Mouse (Mus musculus) neural tube, embryonic 15.5 days (tissue): Measurements from ENCODE around the gene Acvr1. TPM values are rescaled to one million over a fixed set of nuclear protein-coding genes. Genes with fewer than 3 reads are reported as not detected.

ENCODE experiments used
- ATAC-seq: fragments of 200-750 bp; cut with Nextera tagmentation; 2 replicates; pipeline ENCODE4 v1.8.0; 2017; ENCODE audit warnings: mild to moderate bottlenecking, moderate TSS enrichment, moderate library complexity; ENCODE audit not compliant: low FRiP score
- H3K27ac ChIP-seq: fragments of 300-500 bp; sonication (generic); replicated peaks from 2 replicates; pipeline ENCODE4 v1.5.1; 2015; ENCODE audit warnings: mild to moderate bottlenecking, inconsistent platforms
- H3K27me3 ChIP-seq: fragments of 300-500 bp; sonication (generic); replicated peaks from 2 replicates; pipeline ENCODE4 v1.6.1; 2015; ENCODE audit warnings: inconsistent platforms
- H3K36me3 ChIP-seq: fragments of 300-500 bp; sonication (generic); 2 replicates; pipeline ENCODE4 v1.6.1; 2015; ENCODE audit warnings: inconsistent platforms
- H3K4me1 ChIP-seq: fragments of 300-500 bp; sonication (generic); 2 replicates; pipeline ENCODE4 v1.6.1; 2015; ENCODE audit warnings: inconsistent platforms
- H3K4me2 ChIP-seq: fragments of 300-500 bp; sonication (generic); 2 replicates; pipeline ENCODE4 v1.6.1; 2015; ENCODE audit warnings: inconsistent platforms, mild to moderate bottlenecking, moderate library complexity
- H3K4me3 ChIP-seq: fragments of 300-500 bp; sonication (generic); replicated peaks from 2 replicates; pipeline ENCODE4 v1.5.1; 2015; ENCODE audit warnings: mild to moderate bottlenecking, inconsistent platforms
- H3K9ac ChIP-seq: fragments of 300-500 bp; sonication (generic); replicated peaks from 2 replicates; pipeline ENCODE4 v1.6.1; 2015; ENCODE audit warnings: mild to moderate bottlenecking, inconsistent platforms
- H3K9me3 ChIP-seq: fragments of 300-500 bp; sonication (generic); replicated peaks from 2 replicates; pipeline ENCODE4 v1.6.1; 2016; ENCODE audit warnings: inconsistent platforms
- WGBS: fragments of 180-500 bp; shearing (Covaris S2); methylation state at CpG from one replicate; pipeline ENCODE4 v1.1.7; 2015; ENCODE audit warnings: mixed read lengths; 5-methylcytosine and 5-hydroxymethylcytosine counted together
- polyA plus RNA-seq: library from polyadenylated mRNA; unstranded; fragments of >200 nt; fragmentation: Nextera tagmentation; extraction: Ambion mirVana; gene quantifications from 2 replicates; pipeline ENCODE4 v1.2.1, GENCODE M21; 2015

Gene Acvr1
- polyA plus RNA-seq, 1 experiment from 2014 or later = 6.1 TPM

GRCm38 (mm10) chr2:58486441-58487278 lies 80.3 kb downstream of the Acvr1 start:
- WGBS = 56% methylated on average over 14 of the region's 14 CpGs
- H3K4me3 ChIP-seq = no peak overlapping the region
- peak; percentile 43; the same call in 1 of the 2 replicates for ATAC-seq
- no peaks in the 10 kb centered on the region for H3K36me3 ChIP-seq
- no peak overlapping the region for H3K4me2 ChIP-seq
- H3K4me1 ChIP-seq = peaks cover 27% of the 10 kb centered on the region
- no peak overlapping the region for H3K27ac ChIP-seq
- no peaks in the 10 kb centered on the region for H3K27me3 ChIP-seq
- H3K9ac ChIP-seq = no peak overlapping the region
- H3K9me3 ChIP-seq = no peaks in the 10 kb centered on the region

GRCm38 (mm10) chr2:58485683-58486082 lies 81.3 kb downstream of the Acvr1 start:
- Histone ChIP-seq H3K27me3 (no peaks in the 10 kb centered on the region), H3K9me3 (no peaks in the 10 kb centered on the region), H3K27ac (peak overlapping the region; percentile 28; the same call in 1 of the 2 replicates), H3K36me3 (no peaks in the 10 kb centered on the region), H3K4me2 (no peak overlapping the region), H3K4me3 (no peak overlapping the region), H3K9ac (no peak overlapping the region), H3K4me1 (peaks cover 27% of the 10 kb centered on the region)
- WGBS = 88% methylated on average over 3 of the region's 3 CpGs
- ATAC-seq = no peak

GRCm38 (mm10) chr2:58485152-58485551 lies 81.8 kb downstream of the Acvr1 start:
- ATAC-seq = no peak
- H3K27ac ChIP-seq = no peak overlapping the region

GRCm38 (mm10) chr2:58484284-58484965 lies 82.5 kb downstream of the Acvr1 start:
- no peaks in the 10 kb centered on the region for H3K9me3 ChIP-seq
- no peak overlapping the region for H3K4me3 ChIP-seq
- no peak overlapping the region for H3K27ac ChIP-seq
- peaks cover 27% of the 10 kb centered on the region for H3K4me1 ChIP-seq
- no peak overlapping the region for H3K4me2 ChIP-seq
- WGBS = 70% methylated on average over 7 of the region's 7 CpGs
- H3K9ac ChIP-seq = no peak overlapping the region
- no peaks in the 10 kb centered on the region for H3K27me3 ChIP-seq
- no peaks in the 10 kb centered on the region for H3K36me3 ChIP-seq
- ATAC-seq = no peak

More at GRCm38 (mm10) chr2:58485152-58485551, 81.8 kb downstream of the Acvr1 start:
- Histone ChIP-seq H3K4me3 (no peak overlapping the region), H3K9me3 (no peaks in the 10 kb centered on the region), H3K27me3 (no peaks in the 10 kb centered on the region), H3K4me1 (peaks cover 27% of the 10 kb centered on the region), H3K36me3 (no peaks in the 10 kb centered on the region), H3K4me2 (no peak overlapping the region), H3K9ac (no peak overlapping the region)
- 26% methylated on average over 4 of the region's 4 CpGs for WGBS

GRCm38 (mm10) chr2:58481450-58482100 lies 85.4 kb downstream of the Acvr1 start:
- H3K27me3 ChIP-seq = no peaks in the 10 kb centered on the region
- H3K27ac ChIP-seq = no peak overlapping the region
- no peak for ATAC-seq
- peaks cover 17% of the 10 kb centered on the region for H3K4me1 ChIP-seq
- WGBS = 72% methylated on average over 9 of the region's 9 CpGs
- H3K4me2 ChIP-seq = no peak overlapping the region
- H3K36me3 ChIP-seq = no peaks in the 10 kb centered on the region
- no peak overlapping the region for H3K4me3 ChIP-seq
- no peaks in the 10 kb centered on the region for H3K9me3 ChIP-seq
- H3K9ac ChIP-seq = no peak overlapping the region

GRCm38 (mm10) chr2:58480764-58481163 lies 86.2 kb downstream of the Acvr1 start:
- no peaks in the 10 kb centered on the region for H3K9me3 ChIP-seq
- peaks cover 11% of the 10 kb centered on the region for H3K4me1 ChIP-seq
- WGBS = 85% methylated on average over 6 of the region's 6 CpGs
- H3K27me3 ChIP-seq = no peaks in the 10 kb centered on the region
- no peak overlapping the region for H3K4me3 ChIP-seq
- no peak overlapping the region for H3K4me2 ChIP-seq
- ATAC-seq = no peak
- H3K27ac ChIP-seq = no peak overlapping the region
- no peak overlapping the region for H3K9ac ChIP-seq
- no peaks in the 10 kb centered on the region for H3K36me3 ChIP-seq

- no peak for ATAC-seq
- Histone ChIP-seq H3K27ac (no peak overlapping the region), H3K9me3 (no peaks in the 10 kb centered on the region), H3K27me3 (no peaks in the 10 kb centered on the region), H3K36me3 (no peaks in the 10 kb centered on the region), H3K4me1 (peaks cover 3% of the 10 kb centered on the region), H3K4me3 (no peak overlapping the region), H3K9ac (no peak overlapping the region), H3K4me2 (no peak overlapping the region)
- WGBS = 85% methylated on average over 10 of the region's 10 CpGs
Observed at GRCm38 (mm10) chr2:58479536-58479935, 87.4 kb downstream of the Acvr1 start.

- no peaks in the 10 kb centered on the region for H3K9me3 ChIP-seq
- no peak for ATAC-seq
- H3K4me3 ChIP-seq = no peak overlapping the region
- no peaks in the 10 kb centered on the region for H3K27me3 ChIP-seq
- H3K9ac ChIP-seq = no peak overlapping the region
- no peaks in the 10 kb centered on the region for H3K4me1 ChIP-seq
- 94% methylated on average over 4 of the region's 4 CpGs for WGBS
- H3K4me2 ChIP-seq = no peak overlapping the region
- no peak overlapping the region for H3K27ac ChIP-seq
- H3K36me3 ChIP-seq = peaks cover 4% of the 10 kb centered on the region; the same call in 1 of the 2 replicates
Observed at GRCm38 (mm10) chr2:58478144-58478543, 88.8 kb downstream of the Acvr1 start.

- ATAC-seq = peak; percentile 68; the same call in 1 of the 2 replicates
- Histone ChIP-seq H3K4me3 (no peak overlapping the region), H3K4me1 (no peaks in the 10 kb centered on the region)
Observed at GRCm38 (mm10) chr2:58476956-58477715, 89.8 kb downstream of the Acvr1 start.

GRCm38 (mm10) chr2:58475578-58475977 lies 91.4 kb downstream of the Acvr1 start:
- peaks cover 7% of the 10 kb centered on the region; the same call in 1 of the 2 replicates for H3K36me3 ChIP-seq
- H3K27me3 ChIP-seq = no peaks in the 10 kb centered on the region
- H3K4me1 ChIP-seq = no peaks in the 10 kb centered on the region
- no peak overlapping the region for H3K4me3 ChIP-seq
- ATAC-seq = no peak
- no peak overlapping the region for H3K27ac ChIP-seq
- H3K4me2 ChIP-seq = no peak overlapping the region
- WGBS = 64% methylated on average over 8 of the region's 8 CpGs
- no peak overlapping the region for H3K9ac ChIP-seq
- H3K9me3 ChIP-seq = no peaks in the 10 kb centered on the region

More at GRCm38 (mm10) chr2:58476956-58477715, 89.8 kb downstream of the Acvr1 start:
- no peaks in the 10 kb centered on the region for H3K9me3 ChIP-seq
- 62% methylated on average over 12 of the region's 12 CpGs for WGBS
- H3K36me3 ChIP-seq = peaks cover 7% of the 10 kb centered on the region; the same call in 1 of the 2 replicates
- no peak overlapping the region for H3K27ac ChIP-seq
- H3K9ac ChIP-seq = no peak overlapping the region
- no peak overlapping the region for H3K4me2 ChIP-seq
- H3K27me3 ChIP-seq = no peaks in the 10 kb centered on the region

- no peak overlapping the region for H3K4me2 ChIP-seq
- H3K4me3 ChIP-seq = no peak overlapping the region
- no peak for ATAC-seq
- H3K36me3 ChIP-seq = peaks cover 40% of the 10 kb centered on the region
- no peak overlapping the region for H3K9ac ChIP-seq
- H3K27ac ChIP-seq = no peak overlapping the region
- no peaks in the 10 kb centered on the region for H3K27me3 ChIP-seq
- WGBS = 96% methylated on average over 7 of the region's 7 CpGs
- no peaks in the 10 kb centered on the region for H3K9me3 ChIP-seq
- no peaks in the 10 kb centered on the region for H3K4me1 ChIP-seq
Observed at GRCm38 (mm10) chr2:58470290-58470689, 96.7 kb downstream of the Acvr1 start.
